Mouse (Mus musculus) erythroid progenitor cell, adult 5-6 weeks (primary cell): Measurements from ENCODE around the gene Mob1a. TPM values are rescaled to one million over a fixed set of nuclear protein-coding genes. Genes with fewer than 3 reads are reported as not detected.
"Not testable (repeated sequence)": the region's sequence is repeated elsewhere in the genome, so short reads cannot be mapped to it uniquely, and the experiment has no call there.

Source experiments
- ATAC-seq: replicated peaks from 2 replicates; pipeline ENCODE4 v1.8.0; 2016; ENCODE audit warnings: moderate number of reproducible peaks, mild to moderate bottlenecking, moderate TSS enrichment, inconsistent platforms; ENCODE audit not compliant: poor library complexity, low FRiP score, severe bottlenecking
- total RNA-seq, 2 experiments: library from RNA; stranded (forward) in 1 of 2; stranded (reverse) in 1 of 2; fragments of 150-400 nt in 1 of 2; fragments of 186-747, 209-891 nt in 1 of 2; gene quantifications; 2 replicates each; pipeline versions ENCODE4 v1.2.3 to v1.2.4; 2015 to 2017; ENCODE audit warnings: low replicate concordance in 2 of 2

Mob1a gene
- total RNA-seq, 2 experiments from 2014 or later, result 88.7 to 94.3 TPM

- no peak for ATAC-seq
These were observed 1.9 kb downstream of the Mob1a start for GRCm38 (mm10) chr6:83327591-83328190.

GRCm38 (mm10) chr6:83341387-83341786, 15.6 kb downstream of the Mob1a start:
- no peak for ATAC-seq

GRCm38 (mm10) chr6:83342957-83343356, 17.1 kb downstream of the Mob1a start:
- no peak; the same call in 1 of the 2 replicates for ATAC-seq

GRCm38 (mm10) chr6:83345285-83345684, 19.5 kb downstream of the Mob1a start:
- ATAC-seq, result not testable (repeated sequence)

GRCm38 (mm10) chr6:83347916-83348315, 22.1 kb downstream of the Mob1a start:
- ATAC-seq, result no peak

- peak; percentile 10 for ATAC-seq
These were observed 23.1 kb downstream of the Mob1a start, which contains the start of gene Bola3 for GRCm38 (mm10) chr6:83348873-83349272. Gene Bola3 (plus strand): TSS chr6:83349147.

- ATAC-seq, result peak; percentile 78
These were observed 23.6 kb downstream of the Mob1a start for GRCm38 (mm10) chr6:83349274-83349958.

GRCm38 (mm10) chr6:83350172-83350571, 24.4 kb downstream of the Mob1a start:
- no peak for ATAC-seq

GRCm38 (mm10) chr6:83350851-83351405, 25.1 kb downstream of the Mob1a start:
- no peak for ATAC-seq

GRCm38 (mm10) chr6:83351490-83352160, 25.8 kb downstream of the Mob1a start:
- peak; percentile 76 for ATAC-seq

GRCm38 (mm10) chr6:83352666-83353410, 27.0 kb downstream of the Mob1a start:
- no peak for ATAC-seq

- ATAC-seq, result no peak
These were observed 29.3 kb downstream of the Mob1a start for GRCm38 (mm10) chr6:83354856-83355781.

GRCm38 (mm10) chr6:83356569-83357138, 30.8 kb downstream of the Mob1a start:
- ATAC-seq, result peak; percentile 65

- no peak for ATAC-seq
These were observed 31.6 kb downstream of the Mob1a start for GRCm38 (mm10) chr6:83357436-83357835.

- no peak for ATAC-seq
These were observed 35.9 kb downstream of the Mob1a start for GRCm38 (mm10) chr6:83361523-83362248.

- ATAC-seq, result no peak
These were observed 37.3 kb downstream of the Mob1a start for GRCm38 (mm10) chr6:83363075-83363474.

GRCm38 (mm10) chr6:83370316-83370965, 44.6 kb downstream of the Mob1a start:
- ATAC-seq, result no peak
